Mouse (Mus musculus): ENCODE data around the gene AU022252. TPM values are rescaled to one million over a fixed set of nuclear protein-coding genes. Genes with fewer than 3 reads are reported as not detected.

The AU022252 gene
- polyA plus RNA-seq, 1 experiment from 2014 or later = 22.6 TPM

- no peak overlapping the region for H3K4me3 ChIP-seq (ENCODE audit: low read depth, low read length)
- H3K4me2 ChIP-seq (ENCODE audit: low read length) = no peak overlapping the region
- WGBS = 85% methylated on average over 15 of the region's 15 CpGs
- no peak overlapping the region for H3K27ac ChIP-seq (ENCODE audit: low read length)
- no peak overlapping the region for H3K9ac ChIP-seq (ENCODE audit: low read depth, low read length)
- H3K9me3 ChIP-seq (replicated peaks; ENCODE audit: control insufficient read depth, low read length, poor library complexity, severe bottlenecking) = no peaks in the 10 kb centered on the region
- no peak for ATAC-seq
- no peaks in the 10 kb centered on the region for H3K36me3 ChIP-seq (ENCODE audit: control insufficient read depth, insufficient read depth, low read length)
- peaks cover 5% of the 10 kb centered on the region; the same call in 1 of the 2 replicates for H3K4me1 ChIP-seq (ENCODE audit: control insufficient read depth, insufficient read depth, low read length)
- H3K27me3 ChIP-seq (ENCODE audit: control insufficient read depth, insufficient read depth, low read depth, low read length) = no peaks in the 10 kb centered on the region
Measured at GRCm38 (mm10) chr4:119259344-119260254, 27.1 kb upstream of the AU022252 start.

DNA sequence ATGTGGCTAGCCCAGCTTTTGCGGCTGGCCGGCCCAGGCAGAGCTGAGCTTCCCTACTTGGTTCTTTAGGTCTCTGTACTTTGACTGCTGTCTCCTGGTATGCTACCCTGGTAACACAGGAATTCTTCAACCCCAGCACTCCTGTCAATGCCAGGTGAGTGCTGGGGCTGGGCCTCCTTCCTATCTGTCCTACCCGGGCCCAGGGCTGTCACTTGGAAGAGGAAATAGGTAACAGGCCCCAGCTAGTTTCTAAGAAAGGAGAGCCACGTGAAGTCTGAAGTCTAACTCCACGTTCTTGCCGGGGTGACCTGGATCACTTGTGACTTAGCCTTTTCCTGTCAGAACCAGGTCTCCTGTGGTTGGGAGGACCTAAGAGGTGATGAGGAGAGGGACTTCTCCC is 24.6 kb upstream of the AU022252 start:
- Histone ChIP-seq H3K27ac (ENCODE audit: low read length) (no peak overlapping the region), H3K4me3 (ENCODE audit: low read depth, low read length) (no peak overlapping the region), H3K9me3 (replicated peaks; ENCODE audit: control insufficient read depth, low read length, poor library complexity, severe bottlenecking) (no peaks in the 10 kb centered on the region), H3K36me3 (ENCODE audit: control insufficient read depth, insufficient read depth, low read length) (no peaks in the 10 kb centered on the region), H3K27me3 (ENCODE audit: control insufficient read depth, insufficient read depth, low read depth, low read length) (no peaks in the 10 kb centered on the region), H3K9ac (ENCODE audit: low read depth, low read length) (no peak overlapping the region), H3K4me2 (ENCODE audit: low read length) (no peak overlapping the region), H3K4me1 (ENCODE audit: control insufficient read depth, insufficient read depth, low read length) (peaks cover 14% of the 10 kb centered on the region)
- ATAC-seq = no peak
- WGBS = 92% methylated on average over 6 of the region's 6 CpGs

GRCm38 (mm10) chr4:119255351-119255750 is 22.8 kb upstream of the AU022252 start, which contains the start of gene Cldn19:
TSS of gene Cldn19 (plus strand) at chr4:119255414.
- ATAC-seq = no peak
- peak within 1 kb of the TSS; percentile 63 for H3K27ac ChIP-seq (ENCODE audit: low read length)
- peaks cover 14% of the 10 kb centered on the region for H3K4me1 ChIP-seq (ENCODE audit: control insufficient read depth, insufficient read depth, low read length)
- 68% methylated on average over 12 of the region's 12 CpGs for WGBS
- H3K9ac ChIP-seq (ENCODE audit: low read depth, low read length) = peak within 1 kb of the TSS; percentile 58
- H3K4me3 ChIP-seq (ENCODE audit: low read depth, low read length) = no peak within 1 kb of the TSS
- no peaks in the 10 kb centered on the region for H3K36me3 ChIP-seq (ENCODE audit: control insufficient read depth, insufficient read depth, low read length)
- H3K4me2 ChIP-seq (ENCODE audit: low read length) = no peak within 1 kb of the TSS
- H3K9me3 ChIP-seq (replicated peaks; ENCODE audit: control insufficient read depth, low read length, poor library complexity, severe bottlenecking) = no peaks in the 10 kb centered on the region
- H3K27me3 ChIP-seq (ENCODE audit: control insufficient read depth, insufficient read depth, low read depth, low read length) = no peaks in the 10 kb centered on the region

GRCm38 (mm10) chr4:119254012-119254618 is 21.6 kb upstream of the AU022252 start:
- Histone ChIP-seq H3K4me2 (ENCODE audit: low read length) (no peak overlapping the region), H3K4me1 (ENCODE audit: control insufficient read depth, insufficient read depth, low read length) (peaks cover 14% of the 10 kb centered on the region), H3K36me3 (ENCODE audit: control insufficient read depth, insufficient read depth, low read length) (no peaks in the 10 kb centered on the region), H3K9me3 (replicated peaks; ENCODE audit: control insufficient read depth, low read length, poor library complexity, severe bottlenecking) (no peaks in the 10 kb centered on the region), H3K9ac (ENCODE audit: low read depth, low read length) (peak overlapping the region; percentile 58), H3K4me3 (ENCODE audit: low read depth, low read length) (no peak overlapping the region), H3K27me3 (ENCODE audit: control insufficient read depth, insufficient read depth, low read depth, low read length) (no peaks in the 10 kb centered on the region), H3K27ac (ENCODE audit: low read length) (peak overlapping the region; percentile 63)
- WGBS = 10% methylated on average over 9 of the region's 9 CpGs
- peak; percentile 66 for ATAC-seq

DNA sequence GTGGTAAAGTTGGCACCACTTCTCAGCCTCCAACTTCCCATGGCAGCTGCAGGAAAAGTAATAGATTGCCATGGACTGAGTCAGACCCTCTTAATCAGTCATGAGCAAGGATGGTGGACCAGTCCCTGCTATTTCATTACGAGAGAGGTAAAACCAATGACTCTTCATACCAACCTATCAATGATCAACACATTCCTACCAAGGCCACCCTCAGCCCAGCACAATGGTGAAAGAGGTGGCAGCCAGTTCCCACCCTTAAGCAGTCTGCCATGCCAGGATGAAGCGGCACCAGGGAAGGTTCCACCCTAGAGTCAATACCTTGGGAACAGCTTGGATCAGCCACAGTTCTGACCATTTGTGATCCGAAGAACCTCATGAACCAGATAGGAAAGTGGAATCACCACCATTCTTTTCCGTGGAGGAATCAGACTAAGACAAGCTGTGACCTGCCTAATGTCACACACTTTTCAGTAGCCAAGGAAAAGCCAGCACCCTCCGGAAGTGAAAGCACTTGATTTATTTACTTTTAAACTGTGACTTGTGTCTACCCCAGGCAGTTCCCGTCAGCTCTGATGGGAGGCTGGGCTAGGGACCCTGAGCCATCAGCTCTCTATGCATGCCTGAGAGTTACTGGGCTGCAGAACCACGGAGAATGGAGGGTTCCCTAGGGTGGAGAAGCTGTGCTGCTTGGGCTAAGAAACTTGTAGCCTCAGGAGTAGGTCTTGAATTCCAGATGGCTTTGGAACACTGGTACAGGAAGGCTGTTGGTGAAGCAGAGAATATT is 19.7 kb upstream of the AU022252 start:
- Histone ChIP-seq H3K36me3 (ENCODE audit: control insufficient read depth, insufficient read depth, low read length) (no peaks in the 10 kb centered on the region; the same call in 1 of the 2 replicates), H3K27me3 (ENCODE audit: control insufficient read depth, insufficient read depth, low read depth, low read length) (no peaks in the 10 kb centered on the region), H3K9ac (ENCODE audit: low read depth, low read length) (no peak overlapping the region), H3K9me3 (replicated peaks; ENCODE audit: control insufficient read depth, low read length, poor library complexity, severe bottlenecking) (no peaks in the 10 kb centered on the region), H3K4me3 (ENCODE audit: low read depth, low read length) (no peak overlapping the region), H3K4me2 (ENCODE audit: low read length) (no peak overlapping the region), H3K4me1 (ENCODE audit: control insufficient read depth, insufficient read depth, low read length) (peaks cover 17% of the 10 kb centered on the region), H3K27ac (ENCODE audit: low read length) (no peak overlapping the region)
- WGBS = 78% methylated on average over 7 of the region's 7 CpGs
- ATAC-seq = no peak

GRCm38 (mm10) chr4:119248407-119248965 is 16.0 kb upstream of the AU022252 start:
- Histone ChIP-seq H3K9ac (ENCODE audit: low read depth, low read length) (no peak overlapping the region), H3K27ac (ENCODE audit: low read length) (no peak overlapping the region), H3K4me1 (ENCODE audit: control insufficient read depth, insufficient read depth, low read length) (0 out of 2 replicates have a peak, but pooled peaks cover 2% of the 10 kb centered on the region), H3K4me2 (ENCODE audit: low read length) (no peak overlapping the region), H3K9me3 (replicated peaks; ENCODE audit: control insufficient read depth, low read length, poor library complexity, severe bottlenecking) (no peaks in the 10 kb centered on the region), H3K36me3 (ENCODE audit: control insufficient read depth, insufficient read depth, low read length) (no peaks in the 10 kb centered on the region; the same call in 1 of the 2 replicates), H3K27me3 (ENCODE audit: control insufficient read depth, insufficient read depth, low read depth, low read length) (no peaks in the 10 kb centered on the region), H3K4me3 (ENCODE audit: low read depth, low read length) (no peak overlapping the region)
- no peak for ATAC-seq
- WGBS = 78% methylated on average over 11 of the region's 11 CpGs

- Histone ChIP-seq H3K27me3 (ENCODE audit: control insufficient read depth, insufficient read depth, low read depth, low read length) (no peaks in the 10 kb centered on the region), H3K9ac (ENCODE audit: low read depth, low read length) (no peak overlapping the region), H3K9me3 (replicated peaks; ENCODE audit: control insufficient read depth, low read length, poor library complexity, severe bottlenecking) (no peaks in the 10 kb centered on the region), H3K4me2 (ENCODE audit: low read length) (no peak overlapping the region), H3K4me1 (ENCODE audit: control insufficient read depth, insufficient read depth, low read length) (0 out of 2 replicates have a peak, but pooled peaks cover 2% of the 10 kb centered on the region), H3K4me3 (ENCODE audit: low read depth, low read length) (no peak overlapping the region), H3K27ac (ENCODE audit: low read length) (peak overlapping the region; percentile 17; the same call in 1 of the 2 replicates), H3K36me3 (ENCODE audit: control insufficient read depth, insufficient read depth, low read length) (peaks cover 4% of the 10 kb centered on the region; the same call in 1 of the 2 replicates)
- 22% methylated on average over 12 of the region's 13 CpGs for WGBS
- peak; percentile 56 for ATAC-seq
Measured at GRCm38 (mm10) chr4:119247462-119248235, 15.1 kb upstream of the AU022252 start.

DNA sequence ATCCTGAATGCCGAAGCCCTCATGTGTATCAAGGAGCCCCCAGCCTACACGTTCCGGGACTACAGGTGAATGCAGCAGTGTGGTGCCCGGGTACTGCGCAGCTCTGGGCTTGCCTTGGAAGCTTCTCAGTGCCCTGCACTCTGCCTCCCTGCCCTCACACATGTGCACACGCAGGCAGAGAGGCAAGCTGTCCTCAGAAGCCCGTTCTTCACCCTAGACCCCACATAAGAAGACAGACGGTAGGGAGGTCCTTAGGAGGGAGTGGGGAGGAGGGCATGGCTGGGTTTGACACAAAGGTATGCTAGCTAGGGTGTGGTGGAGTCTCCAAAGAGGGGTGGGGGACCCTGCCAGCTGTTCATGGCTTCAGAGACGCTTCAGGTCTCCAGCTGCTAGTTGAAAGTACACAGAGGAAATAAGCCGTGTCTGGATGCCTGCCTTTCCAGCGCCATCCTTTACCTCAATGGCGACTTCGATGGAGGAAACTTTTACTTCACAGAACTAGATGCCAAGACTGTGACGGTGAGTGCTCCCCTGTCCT is 14.2 kb upstream of the AU022252 start:
- Histone ChIP-seq H3K27ac (ENCODE audit: low read length) (no peak overlapping the region), H3K9ac (ENCODE audit: low read depth, low read length) (no peak overlapping the region), H3K36me3 (ENCODE audit: control insufficient read depth, insufficient read depth, low read length) (peaks cover 11% of the 10 kb centered on the region; the same call in 1 of the 2 replicates), H3K9me3 (replicated peaks; ENCODE audit: control insufficient read depth, low read length, poor library complexity, severe bottlenecking) (no peaks in the 10 kb centered on the region), H3K4me2 (ENCODE audit: low read length) (no peak overlapping the region), H3K4me1 (ENCODE audit: control insufficient read depth, insufficient read depth, low read length) (0 out of 2 replicates have a peak, but pooled peaks cover 2% of the 10 kb centered on the region), H3K27me3 (ENCODE audit: control insufficient read depth, insufficient read depth, low read depth, low read length) (no peaks in the 10 kb centered on the region), H3K4me3 (ENCODE audit: low read depth, low read length) (no peak overlapping the region)
- ATAC-seq = no peak
- 78% methylated on average over 14 of the region's 14 CpGs for WGBS

Data from midbrain, embryonic 16.5 days (tissue).